ENCODE assay signal across 10 mouse cellular contexts in the genomic region with DNA sequence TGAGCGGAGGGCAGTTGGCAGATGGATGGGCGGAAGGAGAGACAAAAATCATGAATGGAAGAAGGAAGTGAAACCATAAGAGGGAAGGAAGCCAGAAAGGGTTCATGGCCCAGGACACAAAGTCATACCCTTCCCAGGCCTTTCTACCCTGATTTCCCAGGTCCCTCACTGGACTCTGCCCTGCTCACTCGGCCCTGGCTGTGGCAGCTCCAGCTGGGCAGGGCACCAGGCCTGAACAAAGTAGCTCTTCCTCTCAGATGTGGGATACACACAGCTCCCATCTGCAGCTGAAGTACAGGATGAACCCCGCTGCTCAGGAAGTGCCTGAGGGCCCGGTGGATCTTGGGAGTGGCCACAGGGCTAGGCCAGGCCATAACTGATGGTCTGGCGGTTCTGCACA. TPM values are rescaled to one million over a fixed set of nuclear protein-coding genes. Genes with fewer than 3 reads are reported as not detected.
A peak's percentile ranks its signal among the peaks of the same experiment; 100 is the strongest.
DNase-seq lines count a peak whose midpoint lies in the region; ATAC-seq and TF ChIP-seq lines count a peak whose summit lies in the region.
"Had no signal": no experiment of that assay in that cellular context is flagged by ENCODE, and none has a peak within 500 bp of the region (broad histone marks: within the 10 kb centered on the region; RNA-seq: fewer than 3 reads in every experiment).

No protein-coding gene starts in this region.

- no peak overlapping the region for H3K4me2 ChIP-seq in liver, embryonic 12.5 days
- H3K4me2 ChIP-seq: lung, embryonic 15.5 days had no signal

- H3K27me3 ChIP-seq in liver, embryonic 12.5 days (replicated peaks), result peaks cover 3% of the 10 kb centered on the region; the same call in 1 of the 2 replicates
- H3K27me3 ChIP-seq in megakaryocyte, embryonic 14.5 days (replicated peaks), result peaks cover 43% of the 10 kb centered on the region
- H3K27me3 ChIP-seq: lung, embryonic 15.5 days had no signal

- H3K9ac ChIP-seq in liver, embryonic 12.5 days, result no peak overlapping the region
- peak overlapping the region; percentile 71; the same call in 1 of the 2 replicates for H3K9ac ChIP-seq in ES-E14 (ENCODE audit: insufficient read depth, low read depth, low read length, poor library complexity, severe bottlenecking)
- H3K9ac ChIP-seq: lung, embryonic 15.5 days had no signal

- H3K27ac ChIP-seq in liver, embryonic 12.5 days, result no peak overlapping the region
- H3K27ac ChIP-seq in ES-E14 (ENCODE audit: insufficient read depth, low read depth, low read length, poor library complexity, severe bottlenecking), result peak overlapping the region; percentile 96
- H3K27ac ChIP-seq: lung, embryonic 15.5 days had no signal

- no peaks in the 10 kb centered on the region for H3K9me3 ChIP-seq in liver, embryonic 12.5 days (replicated peaks)
- no peaks in the 10 kb centered on the region for H3K9me3 ChIP-seq in ES-E14 (ENCODE audit: control insufficient read depth, insufficient read depth, low read depth, low read length)
- H3K9me3 ChIP-seq in megakaryocyte, embryonic 14.5 days, result 0 out of 2 replicates have a peak, but pooled peaks cover 3% of the 10 kb centered on the region
- H3K9me3 ChIP-seq: lung, embryonic 15.5 days had no signal

- WGBS in liver, embryonic 12.5 days (ENCODE audit: insufficient replicate concordance), result 47% methylated on average over 6 of the region's 6 CpGs

- DNase-seq in liver (no peak), ES-E14 (ENCODE audit: low read depth, low spot score) (no peak)
- peak; percentile 33 for DNase-seq in kidney, adult 9 months
- no peak for DNase-seq in layer of hippocampus, postnatal 10 days (ENCODE audit: low spot score in 2 of 2)
- DNase-seq in thymus, adult 18-20 months, result no peak
- no peak for DNase-seq in urinary bladder, adult 18-20 months (ENCODE audit: low spot score in 2 of 2)

- ATAC-seq in liver, embryonic 12.5 days, result peak; percentile 17; the same call in 1 of the 2 replicates

- peaks cover 26% of the 10 kb centered on the region for H3K4me1 ChIP-seq in liver, embryonic 12.5 days
- peaks cover 5 to 35% of the 10 kb centered on the region in 2 experiments; a peak in 3 of 4 replicates for H3K4me1 ChIP-seq in ES-E14 (ENCODE audit: control insufficient read depth in 2 of 2, insufficient read depth in 2 of 2, low read length in 2 of 2, poor library complexity in 1 of 2)
- H3K4me1 ChIP-seq in megakaryocyte, embryonic 14.5 days, result peaks cover 70% of the 10 kb centered on the region

- in situ Hi-C loops in ES-E14 (cut with MboI; ENCODE audit: low sequenced_read_pairs in 2 of 2, unreplicated experiment in 2 of 2), result no loop called here

- H3K36me3 ChIP-seq in liver, embryonic 12.5 days, result no peaks in the 10 kb centered on the region
- no peaks in the 10 kb centered on the region for H3K36me3 ChIP-seq in ES-E14 (ENCODE audit: control insufficient read depth, insufficient read depth, low read length, poor library complexity, severe bottlenecking)
- no peaks in the 10 kb centered on the region for H3K36me3 ChIP-seq in megakaryocyte, embryonic 14.5 days (replicated peaks; ENCODE audit: low read length)
- H3K36me3 ChIP-seq: lung, embryonic 15.5 days had no signal

- no peak overlapping the region for H3K4me3 ChIP-seq in liver, embryonic 12.5 days
- H3K4me3 ChIP-seq in ES-E14 (ENCODE audit: insufficient read depth in 1 of 2, low read depth in 1 of 2, low read length in 2 of 2, poor library complexity in 1 of 2, severe bottlenecking in 1 of 2), result peak overlapping the region in 1 of 2 experiments; percentile 17; a peak in 2 of 4 replicates
- H3K4me3 ChIP-seq in megakaryocyte, embryonic 14.5 days (replicated peaks), result peak overlapping the region; percentile 16
- H3K4me3 ChIP-seq: erythroblast, embryonic 14.5 days; lung, embryonic 15.5 days had no signal

TF ChIP-seq in ES-E14, 5 proteins besides CTCF, POLR2A, EP300 and RAD21:
- TF ChIP-seq ZNF384 (IDR thresholded peaks at IDR 0.05; ENCODE audit: low read depth, low read length), result no peak
- no peak for TF ChIP-seq ZC3H11A (IDR thresholded peaks at IDR 0.05; ENCODE audit: borderline replicate concordance, low read depth, low read length)
- no peak for TF ChIP-seq CHD2 (IDR thresholded peaks at IDR 0.05; ENCODE audit: low read depth, low read length)
- TF ChIP-seq HCFC1 (IDR thresholded peaks at IDR 0.05; ENCODE audit: borderline replicate concordance, insufficient read depth, low read length), result no peak
- TF ChIP-seq MAFK (IDR thresholded peaks at IDR 0.05; ENCODE audit: insufficient read depth, low read depth, low read length), result no peak

RNA-seq across cellular contexts. Expression of a gene that starts 14.0 kb away (rescaled TPM):
- polyA plus RNA-seq in liver, embryonic 12.5 days (2016; fragmentation: Nextera tagmentation; extraction: Ambion mirVana), result 2.7 and 3.2 TPM in 2 replicates
- 36.4 and 53.2 TPM in 2 replicates for total RNA-seq in ES-E14 (2012; rRNA removed)
- 164 and 277 TPM in 2 replicates for polyA plus RNA-seq in megakaryocyte, embryonic 14.5 days (2012; ENCODE audit: insufficient read depth, low replicate concordance)
- 10 to 100 TPM; 29.3 to 33.2 TPM for total RNA-seq in layer of hippocampus, postnatal 10 days (2021)

RNA-seq across cellular contexts. Expression of a gene that starts 14.3 kb away (rescaled TPM):
- 1.2 and 1.3 TPM in 2 replicates for polyA plus RNA-seq in liver, embryonic 12.5 days (2016; fragmentation: Nextera tagmentation; extraction: Ambion mirVana)
- 44.1 and 74.5 TPM in 2 replicates for total RNA-seq in ES-E14 (2012; rRNA removed)
- polyA plus RNA-seq in megakaryocyte, embryonic 14.5 days (2012; ENCODE audit: insufficient read depth, low replicate concordance), result 0.17 and 1.3 TPM in 2 replicates
- total RNA-seq in layer of hippocampus, postnatal 10 days (2021), result 1 to 10 TPM; 2.4 to 2.9 TPM

Comparison
In these comparisons a context has a peak if more than half of its experiments do, and no peak if none do; other contexts are left out.
1. RNA of a gene that starts 14.3 kb away (total RNA-seq): 44.1 to 74.5 TPM in ES-E14; 2.4 to 2.9 TPM in layer of hippocampus, postnatal 10 days; every median in the first group is over 10 times any median in the second.